Mouse (Mus musculus): ENCODE measurements around the gene Shprh.

DNA sequence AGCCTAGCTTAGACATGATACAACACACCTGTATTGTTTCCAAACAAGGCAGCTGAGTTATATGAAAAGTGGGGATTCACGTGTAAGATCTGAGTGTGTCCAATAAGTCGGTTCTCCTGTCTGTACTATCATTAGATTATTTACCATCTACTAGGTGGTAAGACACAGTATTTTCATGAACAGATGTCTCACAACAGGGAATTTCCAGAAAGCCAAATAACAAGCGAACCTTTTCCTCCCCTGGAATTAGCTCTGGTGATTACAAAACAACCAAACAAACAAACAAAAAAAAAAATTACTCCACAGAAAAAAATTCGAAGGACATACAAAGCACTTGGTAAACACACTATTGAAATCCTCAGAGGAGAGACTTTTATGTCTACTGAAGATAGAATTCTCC is 781 bp upstream of the Shprh start:
- TF ChIP-seq RCOR1 (conservative IDR thresholded peaks at IDR 0.05; ENCODE audit: low read depth, low read length) = no peak
- TF ChIP-seq POLR2A (IDR thresholded peaks at IDR 0.05; ENCODE audit: low read depth, low read length) = no peak
- no peak for TF ChIP-seq EP300 (IDR thresholded peaks at IDR 0.05; ENCODE audit: low read length)
- TF ChIP-seq E2F4 (IDR thresholded peaks at IDR 0.05; ENCODE audit: insufficient replicate concordance, low read depth, low read length) = no peak
- no peak for TF ChIP-seq CHD2 (IDR thresholded peaks at IDR 0.05; ENCODE audit: low read length)
- TF ChIP-seq POLR2AphosphoS2 (IDR thresholded peaks at IDR 0.05; ENCODE audit: low read depth, low read length) = no peak
- TF ChIP-seq NELFE (IDR thresholded peaks at IDR 0.05; ENCODE audit: low read depth, low read length) = no peak
- no peak for TF ChIP-seq ZNF384 (IDR thresholded peaks at IDR 0.05; ENCODE audit: low read depth, low read length)
- TF ChIP-seq MAZ (IDR thresholded peaks at IDR 0.05; ENCODE audit: low read depth, low read length) = no peak
- no peak for TF ChIP-seq MAFK (IDR thresholded peaks at IDR 0.05; ENCODE audit: insufficient replicate concordance, low read length)
- TF ChIP-seq CTCF (conservative IDR thresholded peaks at IDR 0.05 in 1 of 2, IDR thresholded peaks at IDR 0.05 in 1 of 2; ENCODE audit: low read depth in 2 of 2, low read length in 2 of 2) = no peak
